Mouse (Mus musculus): ENCODE measurements at regions not wholly inside any gene's neighbourhood (a gene's known extent, or its start where the extent isn't known, plus 50 kb on each side); places are given as distances from the start of the nearest gene placed in this dataset.
A peak's percentile ranks its signal among the peaks of the same experiment; 100 is the strongest.
"Not testable (repeated sequence)": the region's sequence is repeated elsewhere in the genome, so short reads cannot be mapped to it uniquely, and the experiment has no call there.

GRCm38 (mm10) chr13:6836351-6837074 lies 187.9 kb upstream of the Pfkp start:
- Histone ChIP-seq H3K4me2 (replicated peaks) (no peak overlapping the region), H3K27me3 (no peaks in the 10 kb centered on the region), H3K36me3 (no peaks in the 10 kb centered on the region), H3K9ac (no peak overlapping the region), H3K4me1 (no peaks in the 10 kb centered on the region), H3K4me3 (no peak overlapping the region), H3K27ac (no peak overlapping the region), H3K9me3 (no peaks in the 10 kb centered on the region)
- ATAC-seq (ENCODE audit: insufficient number of reproducible peaks, insufficient read depth, low FRiP score, low TSS enrichment), result peak; percentile 82; the same call in 1 of the 2 replicates
- WGBS, result 19% methylated on average over 6 of the region's 6 CpGs

GRCm38 (mm10) chr13:6829882-6830281 lies 181.3 kb upstream of the Pfkp start:
- Histone ChIP-seq H3K27ac (no peak overlapping the region), H3K27me3 (no peaks in the 10 kb centered on the region), H3K4me3 (no peak overlapping the region), H3K4me2 (replicated peaks) (no peak overlapping the region), H3K4me1 (no peaks in the 10 kb centered on the region), H3K9me3 (no peaks in the 10 kb centered on the region), H3K36me3 (no peaks in the 10 kb centered on the region), H3K9ac (no peak overlapping the region)
- ATAC-seq (ENCODE audit: insufficient number of reproducible peaks, insufficient read depth, low FRiP score, low TSS enrichment), result no peak
- WGBS, result 24% methylated on average over 1 of the region's 1 CpGs

GRCm38 (mm10) chr13:6829346-6829745 lies 180.8 kb upstream of the Pfkp start:
- WGBS, result 89% methylated on average over 5 of the region's 5 CpGs
- Histone ChIP-seq H3K4me3 (no peak overlapping the region), H3K4me2 (replicated peaks) (no peak overlapping the region), H3K9ac (no peak overlapping the region), H3K27me3 (no peaks in the 10 kb centered on the region), H3K27ac (no peak overlapping the region), H3K9me3 (no peaks in the 10 kb centered on the region), H3K4me1 (no peaks in the 10 kb centered on the region), H3K36me3 (no peaks in the 10 kb centered on the region)
- ATAC-seq (ENCODE audit: insufficient number of reproducible peaks, insufficient read depth, low FRiP score, low TSS enrichment), result no peak

- H3K36me3 ChIP-seq; H3K4me3 ChIP-seq; H3K9me3 ChIP-seq; H3K27ac ChIP-seq; H3K4me1 ChIP-seq; ATAC-seq (ENCODE audit: insufficient number of reproducible peaks, insufficient read depth, low FRiP score, low TSS enrichment); H3K27me3 ChIP-seq; H3K4me2 ChIP-seq (replicated peaks); H3K9ac ChIP-seq: not testable (repeated sequence)
- WGBS, result 85% methylated on average over 8 of the region's 8 CpGs
Measured at GRCm38 (mm10) chr13:6828601-6829330, 180.2 kb upstream of the Pfkp start.

- WGBS, result 76% methylated on average over 5 of the region's 5 CpGs
- H3K4me2 ChIP-seq (replicated peaks), result no peak overlapping the region
Measured at GRCm38 (mm10) chr13:6802243-6803157, 153.9 kb upstream of the Pfkp start.

GRCm38 (mm10) chr13:6767936-6768588 lies 119.5 kb upstream of the Pfkp start:
- no peak overlapping the region for H3K4me2 ChIP-seq (replicated peaks)
- H3K36me3 ChIP-seq, result no peaks in the 10 kb centered on the region
- H3K4me1 ChIP-seq, result no peaks in the 10 kb centered on the region
- no peak overlapping the region for H3K27ac ChIP-seq
- H3K9me3 ChIP-seq, result no peaks in the 10 kb centered on the region
- no peak for ATAC-seq (ENCODE audit: insufficient number of reproducible peaks, insufficient read depth, low FRiP score, low TSS enrichment)
- no peak overlapping the region for H3K4me3 ChIP-seq
- 66% methylated on average over 6 of the region's 6 CpGs for WGBS
- no peaks in the 10 kb centered on the region for H3K27me3 ChIP-seq
- H3K9ac ChIP-seq, result no peak overlapping the region

More at GRCm38 (mm10) chr13:6802243-6803157, 153.9 kb upstream of the Pfkp start:
- Histone ChIP-seq H3K4me1 (no peaks in the 10 kb centered on the region), H3K27me3 (no peaks in the 10 kb centered on the region), H3K4me3 (no peak overlapping the region), H3K27ac (no peak overlapping the region), H3K9ac (no peak overlapping the region), H3K36me3 (no peaks in the 10 kb centered on the region), H3K9me3 (no peaks in the 10 kb centered on the region)
- ATAC-seq (ENCODE audit: insufficient number of reproducible peaks, insufficient read depth, low FRiP score, low TSS enrichment), result no peak

- WGBS, result 85% methylated on average over 1 of the region's 1 CpGs
Measured at GRCm38 (mm10) chr13:6757151-6757550, 108.6 kb upstream of the Pfkp start.

GRCm38 (mm10) chr13:6751599-6751998 lies 103.0 kb upstream of the Pfkp start:
- no peaks in the 10 kb centered on the region for H3K27me3 ChIP-seq
- no peak overlapping the region for H3K4me3 ChIP-seq
- H3K27ac ChIP-seq, result no peak overlapping the region
- no peaks in the 10 kb centered on the region for H3K9me3 ChIP-seq
- no peak overlapping the region for H3K4me2 ChIP-seq (replicated peaks)
- WGBS, result 84% methylated on average over 5 of the region's 5 CpGs
- ATAC-seq (ENCODE audit: insufficient number of reproducible peaks, insufficient read depth, low FRiP score, low TSS enrichment), result no peak
- no peaks in the 10 kb centered on the region for H3K4me1 ChIP-seq
- no peaks in the 10 kb centered on the region for H3K36me3 ChIP-seq
- H3K9ac ChIP-seq, result no peak overlapping the region

More at GRCm38 (mm10) chr13:6757151-6757550, 108.6 kb upstream of the Pfkp start:
- no peaks in the 10 kb centered on the region for H3K36me3 ChIP-seq
- no peak for ATAC-seq (ENCODE audit: insufficient number of reproducible peaks, insufficient read depth, low FRiP score, low TSS enrichment)
- H3K9ac ChIP-seq, result no peak overlapping the region
- no peaks in the 10 kb centered on the region for H3K4me1 ChIP-seq
- no peak overlapping the region for H3K4me3 ChIP-seq
- H3K27ac ChIP-seq, result no peak overlapping the region
- H3K4me2 ChIP-seq (replicated peaks), result no peak overlapping the region
- H3K27me3 ChIP-seq, result no peaks in the 10 kb centered on the region
- no peaks in the 10 kb centered on the region for H3K9me3 ChIP-seq

GRCm38 (mm10) chr13:6751149-6751548 lies 102.6 kb upstream of the Pfkp start:
- ATAC-seq (ENCODE audit: insufficient number of reproducible peaks, insufficient read depth, low FRiP score, low TSS enrichment), result no peak
- Histone ChIP-seq H3K4me2 (replicated peaks) (no peak overlapping the region), H3K27me3 (no peaks in the 10 kb centered on the region), H3K27ac (no peak overlapping the region), H3K36me3 (no peaks in the 10 kb centered on the region), H3K4me1 (no peaks in the 10 kb centered on the region), H3K9ac (no peak overlapping the region), H3K4me3 (no peak overlapping the region), H3K9me3 (no peaks in the 10 kb centered on the region)
- WGBS, result 13% methylated on average over 1 of the region's 1 CpGs

GRCm38 (mm10) chr13:6741916-6742315 lies 93.3 kb upstream of the Pfkp start:
- Histone ChIP-seq H3K4me3 (no peak overlapping the region), H3K27me3 (no peaks in the 10 kb centered on the region), H3K4me1 (no peaks in the 10 kb centered on the region), H3K9ac (no peak overlapping the region), H3K9me3 (no peaks in the 10 kb centered on the region), H3K4me2 (replicated peaks) (no peak overlapping the region), H3K27ac (no peak overlapping the region), H3K36me3 (no peaks in the 10 kb centered on the region)
- WGBS, result 73% methylated on average over 4 of the region's 4 CpGs
- ATAC-seq (ENCODE audit: insufficient number of reproducible peaks, insufficient read depth, low FRiP score, low TSS enrichment), result no peak

GRCm38 (mm10) chr13:6736984-6737566 lies 88.5 kb upstream of the Pfkp start:
- WGBS, result 60% methylated on average over 6 of the region's 6 CpGs
- Histone ChIP-seq H3K4me1 (no peaks in the 10 kb centered on the region), H3K36me3 (no peaks in the 10 kb centered on the region), H3K4me3 (no peak overlapping the region), H3K27me3 (no peaks in the 10 kb centered on the region), H3K9ac (no peak overlapping the region), H3K4me2 (replicated peaks) (no peak overlapping the region), H3K27ac (no peak overlapping the region), H3K9me3 (no peaks in the 10 kb centered on the region)
- no peak for ATAC-seq (ENCODE audit: insufficient number of reproducible peaks, insufficient read depth, low FRiP score, low TSS enrichment)
